Mouse (Mus musculus): Measurements from ENCODE around the gene Slc6a3.

GRCm38 (mm10) chr13:73489986-73490385 lies 46.6 kb upstream of the Slc6a3 start:
- TF ChIP-seq CTCF (conservative IDR thresholded peaks at IDR 0.05; ENCODE audit: low read length) (no peak), NANOG (IDR thresholded peaks at IDR 0.05; ENCODE audit: borderline replicate concordance, low read length) (no peak), POU5F1 (IDR thresholded peaks at IDR 0.05; ENCODE audit: borderline replicate concordance, low read length) (no peak)

Measured in E14TG2a.4 (cell line).